Mouse (Mus musculus): Measurements from ENCODE around the gene Acbd7. TPM values are rescaled to one million over a fixed set of nuclear protein-coding genes. Genes with fewer than 3 reads are reported as not detected.

Gene Acbd7
- polyA plus RNA-seq, 2 experiments, result 0.34 to 1.0 TPM

- 16% methylated on average over 3 of the region's 3 CpGs for WGBS
- Histone ChIP-seq H3K9ac (ENCODE audit: low read depth, low read length, severe bottlenecking) (no peak overlapping the region), H3K4me3 (replicated peaks; ENCODE audit: low read length) (no peak overlapping the region), H3K4me1 (ENCODE audit: control insufficient read depth, insufficient read depth, low read length) (no peaks in the 10 kb centered on the region), H3K27me3 (ENCODE audit: control insufficient read depth, insufficient read depth, low read length) (no peaks in the 10 kb centered on the region), H3K4me2 (replicated peaks; ENCODE audit: low read depth, low read length, severe bottlenecking) (no peak overlapping the region), H3K36me3 (ENCODE audit: control insufficient read depth, insufficient read depth, low read length) (no peaks in the 10 kb centered on the region), H3K9me3 (ENCODE audit: control insufficient read depth, low read length) (no peaks in the 10 kb centered on the region), H3K27ac (replicated peaks; ENCODE audit: low read depth, low read length) (no peak overlapping the region)
- ATAC-seq (ENCODE audit: low FRiP score, low read depth) (no peak), DNase-seq (ENCODE audit: low spot score) (peak; percentile 52)
- no peak for TF ChIP-seq POLR2A (IDR thresholded peaks at IDR 0.05; ENCODE audit: borderline replicate concordance, extremely low read depth, insufficient read depth, insufficient read length)
Measured at GRCm38 (mm10) chr2:3348919-3349318, 13.0 kb downstream of the Acbd7 start.

GRCm38 (mm10) chr2:3353160-3353559 is 17.2 kb downstream of the Acbd7 start:
- no peak for DNase-seq (ENCODE audit: low spot score)
- Histone ChIP-seq H3K4me2 (replicated peaks; ENCODE audit: low read depth, low read length, severe bottlenecking) (no peak overlapping the region), H3K9ac (ENCODE audit: low read depth, low read length, severe bottlenecking) (no peak overlapping the region), H3K4me3 (replicated peaks; ENCODE audit: low read length) (no peak overlapping the region), H3K36me3 (ENCODE audit: control insufficient read depth, insufficient read depth, low read length) (no peaks in the 10 kb centered on the region), H3K27me3 (ENCODE audit: control insufficient read depth, insufficient read depth, low read length) (no peaks in the 10 kb centered on the region), H3K4me1 (ENCODE audit: control insufficient read depth, insufficient read depth, low read length) (no peaks in the 10 kb centered on the region), H3K27ac (replicated peaks; ENCODE audit: low read depth, low read length) (no peak overlapping the region), H3K9me3 (ENCODE audit: control insufficient read depth, low read length) (no peaks in the 10 kb centered on the region)
- ATAC-seq (ENCODE audit: low FRiP score, low read depth), result no peak
- TF ChIP-seq POLR2A (IDR thresholded peaks at IDR 0.05; ENCODE audit: borderline replicate concordance, extremely low read depth, insufficient read depth, insufficient read length), result no peak

GRCm38 (mm10) chr2:3355793-3356192 is 19.8 kb downstream of the Acbd7 start:
- WGBS, result 90% methylated on average over 8 of the region's 8 CpGs
- H3K27me3 ChIP-seq (ENCODE audit: control insufficient read depth, insufficient read depth, low read length), result no peaks in the 10 kb centered on the region
- H3K9ac ChIP-seq (ENCODE audit: low read depth, low read length, severe bottlenecking), result no peak overlapping the region
- no peak overlapping the region for H3K4me3 ChIP-seq (replicated peaks; ENCODE audit: low read length)
- DNase-seq (ENCODE audit: low spot score), result no peak
- no peak overlapping the region for H3K27ac ChIP-seq (replicated peaks; ENCODE audit: low read depth, low read length)
- no peak for TF ChIP-seq POLR2A (IDR thresholded peaks at IDR 0.05; ENCODE audit: borderline replicate concordance, extremely low read depth, insufficient read depth, insufficient read length)
- H3K4me2 ChIP-seq (replicated peaks; ENCODE audit: low read depth, low read length, severe bottlenecking), result no peak overlapping the region
- H3K9me3 ChIP-seq (ENCODE audit: control insufficient read depth, low read length), result no peaks in the 10 kb centered on the region
- no peak for ATAC-seq (ENCODE audit: low FRiP score, low read depth)
- H3K36me3 ChIP-seq (ENCODE audit: control insufficient read depth, insufficient read depth, low read length), result no peaks in the 10 kb centered on the region
- no peaks in the 10 kb centered on the region for H3K4me1 ChIP-seq (ENCODE audit: control insufficient read depth, insufficient read depth, low read length)

GRCm38 (mm10) chr2:3356311-3356710 is 20.3 kb downstream of the Acbd7 start:
- 53% methylated on average over 3 of the region's 3 CpGs for WGBS
- no peak for TF ChIP-seq POLR2A (IDR thresholded peaks at IDR 0.05; ENCODE audit: borderline replicate concordance, extremely low read depth, insufficient read depth, insufficient read length)
- H3K9me3 ChIP-seq (ENCODE audit: control insufficient read depth, low read length), result no peaks in the 10 kb centered on the region
- no peak overlapping the region for H3K27ac ChIP-seq (replicated peaks; ENCODE audit: low read depth, low read length)
- no peak overlapping the region for H3K4me2 ChIP-seq (replicated peaks; ENCODE audit: low read depth, low read length, severe bottlenecking)
- H3K4me1 ChIP-seq (ENCODE audit: control insufficient read depth, insufficient read depth, low read length), result no peaks in the 10 kb centered on the region
- no peak overlapping the region for H3K9ac ChIP-seq (ENCODE audit: low read depth, low read length, severe bottlenecking)
- H3K4me3 ChIP-seq (replicated peaks; ENCODE audit: low read length), result no peak overlapping the region
- no peaks in the 10 kb centered on the region for H3K27me3 ChIP-seq (ENCODE audit: control insufficient read depth, insufficient read depth, low read length)
- H3K36me3 ChIP-seq (ENCODE audit: control insufficient read depth, insufficient read depth, low read length), result no peaks in the 10 kb centered on the region
- no peak for DNase-seq (ENCODE audit: low spot score)
- no peak for ATAC-seq (ENCODE audit: low FRiP score, low read depth)

DNA sequence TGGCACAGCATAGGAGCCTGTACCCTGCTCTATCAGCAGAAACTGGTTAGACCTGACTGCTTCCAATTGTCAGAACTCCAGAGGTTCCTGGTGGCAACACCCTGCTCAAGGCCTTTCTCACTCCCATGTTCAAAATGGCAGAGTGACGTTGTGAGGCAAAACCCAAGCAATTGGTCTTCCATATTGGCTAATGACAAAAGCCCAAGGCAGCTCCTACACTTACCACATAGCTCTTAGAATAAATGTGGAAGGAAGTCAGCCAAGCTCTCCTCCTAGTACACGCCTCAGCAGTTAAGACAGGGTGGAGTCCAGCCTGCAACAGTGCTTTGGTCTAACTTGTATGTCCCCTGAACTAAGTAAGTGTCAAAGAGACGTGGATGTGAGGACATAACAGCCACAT is 21.9 kb downstream of the Acbd7 start:
- no peak for ATAC-seq (ENCODE audit: low FRiP score, low read depth)
- Histone ChIP-seq H3K27ac (replicated peaks; ENCODE audit: low read depth, low read length) (no peak overlapping the region), H3K36me3 (ENCODE audit: control insufficient read depth, insufficient read depth, low read length) (no peaks in the 10 kb centered on the region), H3K27me3 (ENCODE audit: control insufficient read depth, insufficient read depth, low read length) (no peaks in the 10 kb centered on the region), H3K9me3 (ENCODE audit: control insufficient read depth, low read length) (no peaks in the 10 kb centered on the region), H3K4me1 (ENCODE audit: control insufficient read depth, insufficient read depth, low read length) (no peaks in the 10 kb centered on the region), H3K4me2 (replicated peaks; ENCODE audit: low read depth, low read length, severe bottlenecking) (no peak overlapping the region), H3K9ac (ENCODE audit: low read depth, low read length, severe bottlenecking) (no peak overlapping the region), H3K4me3 (replicated peaks; ENCODE audit: low read length) (no peak overlapping the region)
- no peak for TF ChIP-seq POLR2A (IDR thresholded peaks at IDR 0.05; ENCODE audit: borderline replicate concordance, extremely low read depth, insufficient read depth, insufficient read length)
- no peak for DNase-seq (ENCODE audit: low spot score)
- 60% methylated on average over 3 of the region's 3 CpGs for WGBS

DNA sequence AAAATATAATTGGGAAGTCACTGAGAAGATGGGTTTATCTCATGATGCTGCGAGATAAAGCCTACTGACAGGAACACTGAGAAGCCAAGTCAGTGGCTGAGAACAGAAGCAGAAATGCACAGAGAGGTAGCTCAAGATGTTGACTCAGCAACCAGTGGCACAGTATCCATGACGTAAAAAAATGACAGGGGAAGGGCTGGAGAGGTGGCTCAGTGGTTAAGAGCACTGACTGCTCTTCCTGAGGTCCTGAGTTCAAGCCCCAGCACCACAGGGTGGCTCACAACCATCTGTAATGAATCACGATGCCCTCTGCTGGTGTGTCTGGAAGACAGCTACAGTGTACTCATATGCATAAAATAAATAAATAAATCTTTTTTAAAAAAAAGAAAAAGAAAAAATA is 25.1 kb downstream of the Acbd7 start:
- 84% methylated on average over 3 of the region's 3 CpGs for WGBS
- Histone ChIP-seq H3K4me1 (ENCODE audit: control insufficient read depth, insufficient read depth, low read length) (no peaks in the 10 kb centered on the region), H3K4me2 (replicated peaks; ENCODE audit: low read depth, low read length, severe bottlenecking) (no peak overlapping the region), H3K36me3 (ENCODE audit: control insufficient read depth, insufficient read depth, low read length) (no peaks in the 10 kb centered on the region), H3K9ac (ENCODE audit: low read depth, low read length, severe bottlenecking) (no peak overlapping the region), H3K4me3 (replicated peaks; ENCODE audit: low read length) (no peak overlapping the region), H3K9me3 (ENCODE audit: control insufficient read depth, low read length) (no peaks in the 10 kb centered on the region), H3K27ac (replicated peaks; ENCODE audit: low read depth, low read length) (no peak overlapping the region), H3K27me3 (ENCODE audit: control insufficient read depth, insufficient read depth, low read length) (no peaks in the 10 kb centered on the region)
- no peak for TF ChIP-seq POLR2A (IDR thresholded peaks at IDR 0.05; ENCODE audit: borderline replicate concordance, extremely low read depth, insufficient read depth, insufficient read length)
- ATAC-seq (ENCODE audit: low FRiP score, low read depth) (no peak), DNase-seq (ENCODE audit: low spot score) (no peak)

All from limb, embryonic 14.5 days (tissue).